Mouse (Mus musculus) small intestine, adult 10 weeks (tissue): ENCODE measurements around the gene Myo1f. TPM values are rescaled to one million over a fixed set of nuclear protein-coding genes. Genes with fewer than 3 reads are reported as not detected.

ENCODE experiments used
- polyA plus RNA-seq: library from polyadenylated mRNA; stranded (reverse); fragments of 350-450 nt; fragmentation: Illumina TruSeq; extraction: RNeasy Lipid Tissue Mini Kit (QIAGEN cat#74804); gene quantifications from one replicate; pipeline ENCODE4 v1.2.3, GENCODE M21; 2014; ENCODE audit warnings: low replicate concordance

The Myo1f gene
- 0.48 TPM for polyA plus RNA-seq

GRCm38 (mm10) chr17:33555223-33555855 is at the start of gene Myo1f:
Myo1f (plus strand) TSS chr17:33555707.

GRCm38 (mm10) chr17:33523918-33524755 is 31.4 kb upstream of the Myo1f start, which contains the start of gene Adamts10:
Adamts10 (plus strand) TSS chr17:33524204.

GRCm38 (mm10) chr17:33628621-33629486 is 73.3 kb downstream of the Myo1f start, which contains the start of gene Zfp414:
Zfp414 (plus strand) TSS chr17:33629090.

GRCm38 (mm10) chr17:33637516-33638276 is 82.2 kb downstream of the Myo1f start, which contains the start of gene Pram1:
Pram1 (plus strand) TSS chr17:33638056.

Other genes with a start within 250 kb of the Myo1f start
- gene Zfp81, start 196.8 kb upstream of the Myo1f start, polyA plus RNA-seq: 22.9 TPM
- gene Zfp101, start 161.1 kb upstream of the Myo1f start, polyA plus RNA-seq: 45.3 TPM
- gene Actl9, start 122.8 kb upstream of the Myo1f start, polyA plus RNA-seq: not detected
- gene Adamts10, start 31.5 kb upstream of the Myo1f start, polyA plus RNA-seq: 2.1 TPM
- gene Zfp414, start 73.4 kb downstream of the Myo1f start, polyA plus RNA-seq: 2.8 TPM
- not detected for gene Pram1, start 82.3 kb downstream of the Myo1f start, polyA plus RNA-seq
- 378 TPM for gene Hnrnpm, start 131.2 kb downstream of the Myo1f start, polyA plus RNA-seq
- gene March2, start 163.0 kb downstream of the Myo1f start, polyA plus RNA-seq: 10.5 TPM
- gene Rab11b, start 204.8 kb downstream of the Myo1f start, polyA plus RNA-seq: 16.2 TPM
- 0.67 TPM for gene Angptl4, start 226.1 kb downstream of the Myo1f start, polyA plus RNA-seq